ENCODE assay signal across 8 mouse cellular contexts in genomic region chr10:73099846-73100241, GRCm38 (mm10). TPM values are rescaled to one million over a fixed set of nuclear protein-coding genes. Genes with fewer than 3 reads are reported as not detected.
A peak's percentile ranks its signal among the peaks of the same experiment; 100 is the strongest.
DNase-seq lines count a peak whose midpoint lies in the region; TF ChIP-seq lines count a peak whose summit lies in the region.

No protein-coding gene starts in this region.

- H3K27ac ChIP-seq in gastrocnemius, adult 2 months, result no peak overlapping the region

- H3K4me2 ChIP-seq in myocyte (ENCODE audit: low read depth), result peak overlapping the region; percentile 76

- TF ChIP-seq CTCF in gastrocnemius, adult 2 months (IDR thresholded peaks at IDR 0.05), result no peak

- H3K4me3 ChIP-seq in gastrocnemius, adult 2 months, result peak overlapping the region; percentile 57
- peak overlapping the region; percentile 17 for H3K4me3 ChIP-seq in myocyte

- peak overlapping the region; percentile 38 for H3ac ChIP-seq in myocyte (ENCODE audit: control insufficient read depth, insufficient read length)

- no peaks in the 10 kb centered on the region for H3K79me2 ChIP-seq in myocyte (ENCODE audit: control insufficient read depth, insufficient read depth)

- intact Hi-C loops in gastrocnemius, adult 2 months (cut with DNase I), result no loop called here

- H3K36me3 ChIP-seq in myocyte (ENCODE audit: control insufficient read depth, insufficient read depth), result no peaks in the 10 kb centered on the region

- DNase-seq in gastrocnemius, adult 2 months, result no peak
- DNase-seq in gastrocnemius, postnatal 25 days, result no peak
- peak; percentile 6 for DNase-seq in thymus, postnatal 4 days
- DNase-seq in thymus, postnatal 14 days, result no peak
- peak; percentile 20 to 38 for DNase-seq in layer of hippocampus, postnatal 25 days (ENCODE audit: extremely low spot score in 1 of 2, low spot score in 1 of 2)
- no peak for DNase-seq in ovary, adult 18-20 months (ENCODE audit: low spot score)
- DNase-seq in cerebellum, adult 11-12 months, result no peak

- H3K27me3 ChIP-seq in myocyte (ENCODE audit: control insufficient read depth, insufficient read depth, insufficient read length), result no peaks in the 10 kb centered on the region

- no peak for TF ChIP-seq POLR2A in myocyte (IDR thresholded peaks at IDR 0.05; ENCODE audit: insufficient read length, low read depth)

TF ChIP-seq in myocyte, 11 proteins besides CTCF, POLR2A, EP300 and RAD21:
- TF ChIP-seq USF1 (IDR thresholded peaks at IDR 0.05; ENCODE audit: low read depth), result no peak
- peak in 1 of 3 experiments; percentile 36 for TF ChIP-seq MYOG (IDR thresholded peaks at IDR 0.05; ENCODE audit: control insufficient read depth in 1 of 3, insufficient read depth in 1 of 3, insufficient read length in 2 of 3, low read depth in 2 of 3)

RNA-seq across cellular contexts. Expression of gene Pcdh15, which starts 0.7 kb away (rescaled TPM):
- under 1 TPM; 0.18 to 0.39 TPM for total RNA-seq in gastrocnemius, adult 2 months (2021)
- total RNA-seq in gastrocnemius, postnatal 25 days (2021), result under 1 TPM; 0.08 to 0.26 TPM
- 10 to 100 TPM; 16.2 to 19.5 TPM for total RNA-seq in layer of hippocampus, postnatal 25 days (2021)
- polyA plus RNA-seq in myocyte (2012; fragmentation: generic; extraction: Trizol), result 0.08 TPM

Comparison
In these comparisons a context has a peak if more than half of its experiments do, and no peak if none do; other contexts are left out.
1. DNase-seq: peak in thymus, postnatal 4 days (single experiment) and layer of hippocampus, postnatal 25 days (2 of 2); none in gastrocnemius, adult 2 months (single experiment), gastrocnemius, postnatal 25 days (single experiment), thymus, postnatal 14 days (single experiment), ovary, adult 18-20 months (single experiment) and cerebellum, adult 11-12 months (single experiment).
2. RNA of gene Pcdh15, which starts 0.7 kb away (total RNA-seq): 16.2 to 19.5 TPM in layer of hippocampus, postnatal 25 days; 0.18 to 0.39 TPM in gastrocnemius, adult 2 months and 0.08 to 0.26 TPM in gastrocnemius, postnatal 25 days; every median in the first group is over 10 times any median in the second.